Mouse (Mus musculus) embryonic facial prominence, embryonic 14.5 days (tissue): ENCODE measurements around the gene Rufy3. TPM values are rescaled to one million over a fixed set of nuclear protein-coding genes. Genes with fewer than 3 reads are reported as not detected.

Experiments used
- ATAC-seq: fragments of 200-750 bp; cut with Nextera tagmentation; 2 replicates; pipeline ENCODE4 v1.8.0; 2017; ENCODE audit warnings: low read depth, moderate number of reproducible peaks, moderate TSS enrichment
- DNase-seq: peaks from one replicate; pipeline ENCODE4 v3.0.0-alpha.2; 2015; ENCODE audit warnings: low spot score
- H3K27ac ChIP-seq: fragments of 300-500 bp; sonication (generic); replicated peaks from 2 replicates; pipeline ENCODE4 v1.5.1; 2014; ENCODE audit warnings: low read depth, mild to moderate bottlenecking, low read length, moderate library complexity
- H3K27me3 ChIP-seq: fragments of 300-500 bp; sonication (generic); replicated peaks from 2 replicates; pipeline ENCODE4 v1.6.1; 2014; ENCODE audit warnings: low read length; ENCODE audit not compliant: control insufficient read depth, insufficient read depth
- H3K36me3 ChIP-seq: fragments of 300-500 bp; sonication (generic); 2 replicates; pipeline ENCODE4 v1.6.1; 2014; ENCODE audit warnings: low read length, mixed read lengths; ENCODE audit not compliant: control insufficient read depth, insufficient read depth
- H3K4me1 ChIP-seq: fragments of 300-500 bp; sonication (generic); 2 replicates; pipeline ENCODE4 v1.6.1; 2014; ENCODE audit warnings: antibody characterized with exemption, low read length; ENCODE audit not compliant: control insufficient read depth, insufficient read depth
- H3K4me2 ChIP-seq: fragments of 300-500 bp; sonication (generic); 2 replicates; pipeline ENCODE4 v1.6.1; 2014; ENCODE audit warnings: low read depth, mild to moderate bottlenecking, low read length, moderate library complexity, mixed read lengths
- H3K4me3 ChIP-seq: fragments of 300-500 bp; sonication (generic); 2 replicates; pipeline ENCODE4 v1.5.1; 2014; ENCODE audit warnings: low read depth, mild to moderate bottlenecking, low read length
- H3K9ac ChIP-seq: fragments of 300-500 bp; sonication (generic); 2 replicates; pipeline ENCODE4 v1.6.1; 2014; ENCODE audit warnings: low read depth, mild to moderate bottlenecking, low read length, moderate library complexity, mixed read lengths
- H3K9me3 ChIP-seq: fragments of 300-500 bp; sonication (generic); 2 replicates; pipeline ENCODE4 v1.6.1; 2016; ENCODE audit warnings: low read length; ENCODE audit not compliant: control insufficient read depth
- WGBS: fragments of 180-500 bp; shearing (Covaris S2); extraction: QIAGEN DNeasy Blood & Tissue Kit; methylation state at CpG from one replicate; pipeline ENCODE4 v1.1.7; 2014; 5-methylcytosine and 5-hydroxymethylcytosine counted together
- polyA plus RNA-seq: library from polyadenylated mRNA; unstranded; fragments of >200 nt; fragmentation: Nextera tagmentation; extraction: Ambion mirVana; gene quantifications from 2 replicates; pipeline ENCODE4 v1.2.1, GENCODE M21; 2014

The Rufy3 gene
- polyA plus RNA-seq, 1 experiment from 2014 or later = 16.9 TPM

DNA sequence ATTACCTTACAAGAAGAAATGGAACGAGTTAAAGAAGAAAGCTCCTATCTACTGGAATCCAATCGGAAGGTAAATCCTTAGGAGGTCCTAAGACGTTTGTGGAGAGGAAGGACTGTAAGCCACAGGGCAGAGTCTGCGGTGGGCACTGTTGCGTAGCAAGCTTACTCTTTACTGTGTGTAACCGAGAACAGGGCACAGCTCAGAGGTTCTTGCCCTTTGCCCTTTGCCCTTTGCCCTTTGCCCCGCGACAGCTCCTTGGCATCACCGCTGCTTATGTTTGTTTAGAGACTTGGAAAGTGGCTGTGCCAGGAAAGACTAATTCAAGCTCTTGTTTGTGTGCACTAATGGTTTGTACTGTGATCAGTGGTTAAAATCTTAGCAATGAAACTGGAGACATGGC, 67.6 kb downstream of the Rufy3 start:
- no peak overlapping the region for H3K4me2 ChIP-seq
- no peak overlapping the region for H3K4me3 ChIP-seq
- no peak overlapping the region for H3K27ac ChIP-seq
- peaks cover 74% of the 10 kb centered on the region for H3K36me3 ChIP-seq
- 70% methylated on average over 9 of the region's 9 CpGs for WGBS
- H3K4me1 ChIP-seq = no peaks in the 10 kb centered on the region
- ATAC-seq = no peak
- H3K9me3 ChIP-seq = no peaks in the 10 kb centered on the region
- DNase-seq = no peak
- no peaks in the 10 kb centered on the region for H3K27me3 ChIP-seq
- no peak overlapping the region for H3K9ac ChIP-seq

DNA sequence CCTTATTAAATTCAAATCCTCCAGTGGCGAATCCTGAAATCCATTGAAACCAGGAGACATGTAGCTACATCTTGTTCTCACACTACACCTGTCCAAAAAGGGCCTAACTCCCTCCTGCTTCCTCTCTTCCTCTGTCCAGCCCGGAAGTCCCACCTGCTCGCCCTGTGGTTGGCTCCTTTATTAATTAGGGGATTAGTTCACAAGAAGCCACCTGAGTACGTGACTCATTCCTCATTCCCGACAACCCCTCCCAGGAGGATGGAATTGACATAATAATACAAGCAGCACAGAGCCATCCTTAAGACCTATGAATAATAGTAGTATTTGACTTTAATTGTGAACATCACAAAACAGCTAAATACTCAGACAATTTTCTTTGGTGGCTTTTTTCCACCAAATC, 69.2 kb downstream of the Rufy3 start:
- Histone ChIP-seq H3K36me3 (peaks cover 68% of the 10 kb centered on the region), H3K4me3 (no peak overlapping the region), H3K9me3 (no peaks in the 10 kb centered on the region), H3K9ac (no peak overlapping the region), H3K4me1 (no peaks in the 10 kb centered on the region), H3K27me3 (no peaks in the 10 kb centered on the region), H3K4me2 (no peak overlapping the region), H3K27ac (no peak overlapping the region)
- DNase-seq (no peak), ATAC-seq (no peak)
- WGBS = 80% methylated on average over 5 of the region's 5 CpGs

DNA sequence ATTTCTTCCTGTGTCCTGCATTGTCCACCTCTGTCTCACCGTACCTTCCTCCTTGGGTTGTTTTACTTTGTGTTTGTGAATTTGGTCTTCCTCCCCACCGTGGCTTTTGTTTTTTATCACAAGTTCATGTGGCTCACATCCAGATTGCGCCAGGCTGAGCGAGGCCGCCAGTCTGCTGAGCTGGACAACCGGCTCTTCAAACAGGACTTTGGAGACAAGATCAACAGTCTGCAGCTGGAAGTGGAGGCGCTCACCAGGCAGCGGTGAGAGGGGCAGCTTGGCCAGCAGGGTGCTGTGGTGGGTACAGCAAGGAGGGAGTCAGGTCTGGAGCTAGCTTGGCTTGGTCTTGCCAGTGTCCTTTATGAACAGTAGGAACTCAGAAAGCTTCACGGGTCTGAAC, 77.9 kb downstream of the Rufy3 start:
- H3K9me3 ChIP-seq = no peaks in the 10 kb centered on the region
- 84% methylated on average over 9 of the region's 9 CpGs for WGBS
- peaks cover 69% of the 10 kb centered on the region for H3K36me3 ChIP-seq

DNA sequence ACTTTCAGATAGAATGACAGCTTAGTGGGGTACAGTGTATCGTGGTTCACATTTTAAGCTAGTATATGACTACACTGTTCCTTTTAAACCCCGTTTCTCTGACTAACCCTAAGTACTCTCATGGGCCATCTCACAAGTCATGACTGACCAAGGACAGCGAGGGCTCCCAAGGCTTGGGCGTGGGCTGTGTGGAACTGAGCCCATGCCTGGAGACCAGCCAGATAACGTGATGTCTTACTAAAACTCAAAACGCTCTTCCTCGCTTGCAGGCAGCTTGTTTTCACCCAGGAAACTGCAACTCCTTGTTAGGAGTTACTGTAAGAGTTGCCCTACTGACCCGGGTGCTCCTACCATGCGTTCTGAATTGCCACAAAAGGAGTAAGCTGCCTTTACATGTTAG, 78.7 kb downstream of the Rufy3 start:
- WGBS = 86% methylated on average over 9 of the region's 9 CpGs

More for the DNA sequence above, 77.9 kb downstream of the Rufy3 start:
- no peaks in the 10 kb centered on the region for H3K27me3 ChIP-seq
- H3K9ac ChIP-seq = no peak overlapping the region
- H3K4me2 ChIP-seq = no peak overlapping the region
- no peak overlapping the region for H3K27ac ChIP-seq
- H3K4me3 ChIP-seq = no peak overlapping the region
- H3K4me1 ChIP-seq = no peaks in the 10 kb centered on the region
- ATAC-seq = no peak
- DNase-seq = no peak

DNA sequence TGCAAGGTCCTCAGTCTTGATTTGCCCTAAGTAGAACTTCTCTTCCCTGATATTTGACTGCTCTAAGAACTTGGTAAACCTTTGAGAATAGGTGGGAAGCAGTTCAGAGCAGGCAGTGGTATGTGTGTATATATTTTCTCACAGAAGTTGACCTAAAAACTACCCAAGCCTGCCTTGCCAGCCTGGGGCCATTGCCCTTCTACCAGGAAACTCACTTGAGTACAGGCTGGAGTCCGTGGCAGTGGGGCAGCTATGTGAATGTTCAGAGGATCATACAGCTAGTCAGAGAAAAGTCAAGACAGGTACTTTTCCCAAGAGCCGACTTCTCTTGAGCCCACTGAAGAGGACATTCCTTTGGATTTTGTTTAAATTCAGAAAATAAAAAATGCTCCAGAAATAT, 80.1 kb downstream of the Rufy3 start:
- Histone ChIP-seq H3K27me3 (no peaks in the 10 kb centered on the region), H3K9me3 (no peaks in the 10 kb centered on the region), H3K4me1 (no peaks in the 10 kb centered on the region), H3K4me2 (no peak overlapping the region), H3K27ac (no peak overlapping the region), H3K9ac (no peak overlapping the region), H3K36me3 (peaks cover 78% of the 10 kb centered on the region), H3K4me3 (no peak overlapping the region)
- 78% methylated on average over 2 of the region's 2 CpGs for WGBS
- DNase-seq (no peak), ATAC-seq (no peak)

More for the DNA sequence above, 78.7 kb downstream of the Rufy3 start:
- H3K27ac ChIP-seq = no peak overlapping the region
- no peak overlapping the region for H3K4me2 ChIP-seq
- H3K9ac ChIP-seq = no peak overlapping the region
- H3K27me3 ChIP-seq = no peaks in the 10 kb centered on the region
- no peaks in the 10 kb centered on the region for H3K4me1 ChIP-seq
- H3K9me3 ChIP-seq = no peaks in the 10 kb centered on the region
- H3K36me3 ChIP-seq = peaks cover 71% of the 10 kb centered on the region
- ATAC-seq (no peak), DNase-seq (no peak)
- no peak overlapping the region for H3K4me3 ChIP-seq

DNA sequence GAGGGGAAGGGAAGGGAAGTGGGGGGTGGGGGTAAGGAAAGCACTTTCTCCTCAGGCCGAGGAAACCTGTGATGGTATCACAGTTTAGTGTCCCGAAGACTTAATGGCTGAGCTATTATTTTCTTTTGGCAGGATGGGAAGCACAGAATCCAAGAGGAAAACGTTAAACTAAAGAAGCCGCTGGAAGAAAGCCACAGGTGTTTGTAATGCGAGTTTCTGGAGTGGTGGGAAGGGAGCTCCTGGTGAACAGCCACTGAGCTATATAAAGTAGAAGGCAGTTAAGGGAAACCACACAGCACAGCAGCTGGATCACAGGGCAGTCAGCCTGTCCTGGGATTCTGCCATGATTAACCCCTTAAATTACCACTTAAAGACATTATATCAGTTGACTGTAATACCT, 80.6 kb downstream of the Rufy3 start:
- no peaks in the 10 kb centered on the region for H3K27me3 ChIP-seq
- H3K4me3 ChIP-seq = no peak overlapping the region
- H3K4me2 ChIP-seq = no peak overlapping the region
- no peak for DNase-seq
- peaks cover 81% of the 10 kb centered on the region for H3K36me3 ChIP-seq
- H3K9me3 ChIP-seq = no peaks in the 10 kb centered on the region
- no peaks in the 10 kb centered on the region for H3K4me1 ChIP-seq
- H3K27ac ChIP-seq = no peak overlapping the region
- 75% methylated on average over 5 of the region's 5 CpGs for WGBS
- H3K9ac ChIP-seq = no peak overlapping the region
- ATAC-seq = no peak

DNA sequence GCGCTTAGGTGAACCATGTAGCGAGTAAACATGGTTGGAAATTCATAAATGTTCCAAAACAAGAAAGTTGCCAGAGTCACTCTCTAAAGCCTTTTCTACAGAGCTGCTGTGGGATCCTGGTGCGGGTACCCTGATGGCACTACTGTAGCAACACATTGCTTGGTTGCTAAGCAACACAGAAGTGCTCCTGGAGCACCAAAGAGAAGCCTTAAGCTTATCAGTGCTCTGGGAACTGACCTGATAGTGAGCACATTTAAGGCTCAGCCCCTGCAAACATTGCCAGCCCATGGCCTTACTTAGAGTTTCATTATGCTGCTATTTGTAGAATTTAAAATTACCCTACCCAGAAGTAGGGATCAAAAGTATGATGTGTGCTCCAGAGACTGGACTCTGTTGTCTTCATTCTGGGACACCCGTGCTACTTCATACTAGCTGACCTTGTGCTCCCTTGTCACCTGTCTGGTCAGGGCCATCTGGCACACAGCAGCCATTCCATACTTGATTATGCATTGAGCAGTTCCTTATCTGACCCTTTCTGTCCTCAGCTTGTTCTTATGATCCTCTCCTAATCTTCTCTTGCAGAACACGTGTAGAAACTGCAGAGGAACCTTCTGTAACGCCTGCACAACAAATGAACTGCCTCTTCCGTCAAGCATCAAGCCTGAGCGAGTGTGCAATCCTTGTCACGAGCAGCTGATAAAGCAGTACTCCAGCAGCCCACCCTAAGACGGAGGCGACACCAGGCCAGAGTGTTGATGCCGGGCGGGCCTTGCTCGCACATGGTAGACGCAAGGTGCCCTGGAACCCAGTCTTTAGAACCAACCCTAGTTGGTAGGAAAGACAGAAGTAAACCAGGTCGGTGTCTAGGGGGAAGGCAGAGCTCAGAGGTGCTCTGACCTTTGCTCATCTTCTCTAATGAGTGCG, 84.7 kb downstream of the Rufy3 start:
- no peak for DNase-seq
- H3K9ac ChIP-seq = no peak overlapping the region
- ATAC-seq = no peak
- H3K4me1 ChIP-seq = no peaks in the 10 kb centered on the region
- H3K27me3 ChIP-seq = no peaks in the 10 kb centered on the region
- WGBS = 92% methylated on average over 17 of the region's 17 CpGs
- no peak overlapping the region for H3K27ac ChIP-seq
- no peaks in the 10 kb centered on the region for H3K9me3 ChIP-seq
- H3K36me3 ChIP-seq = peaks cover 80% of the 10 kb centered on the region
- no peak overlapping the region for H3K4me2 ChIP-seq
- H3K4me3 ChIP-seq = no peak overlapping the region

DNA sequence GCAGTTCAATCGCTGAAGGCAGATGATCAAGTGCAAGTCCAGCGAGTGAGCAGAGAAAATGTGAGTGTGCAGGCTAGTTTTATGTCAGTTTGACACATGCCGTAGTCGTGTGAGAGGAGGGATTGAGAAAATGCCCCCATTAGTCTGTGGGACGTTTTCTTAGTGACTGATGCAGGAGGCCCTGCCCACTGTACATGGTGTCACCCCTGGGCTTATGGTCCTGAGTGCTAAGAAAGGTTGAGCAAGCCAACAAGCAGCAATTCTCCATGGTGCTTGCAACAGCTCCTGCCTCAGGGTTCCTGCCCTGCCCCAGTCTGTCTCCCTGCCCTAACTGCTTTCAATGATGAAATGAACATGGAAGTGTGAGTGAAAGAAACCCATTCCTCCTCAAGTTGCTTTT, 87.7 kb downstream of the Rufy3 start:
- ATAC-seq = no peak
- Histone ChIP-seq H3K9me3 (no peaks in the 10 kb centered on the region), H3K36me3 (peaks cover 77% of the 10 kb centered on the region), H3K4me2 (no peak overlapping the region), H3K4me3 (no peak overlapping the region), H3K4me1 (no peaks in the 10 kb centered on the region), H3K27me3 (no peaks in the 10 kb centered on the region), H3K9ac (no peak overlapping the region), H3K27ac (no peak overlapping the region)
- 78% methylated on average over 5 of the region's 5 CpGs for whole genome bisulfite sequencing
- no peak for DNase-seq

DNA sequence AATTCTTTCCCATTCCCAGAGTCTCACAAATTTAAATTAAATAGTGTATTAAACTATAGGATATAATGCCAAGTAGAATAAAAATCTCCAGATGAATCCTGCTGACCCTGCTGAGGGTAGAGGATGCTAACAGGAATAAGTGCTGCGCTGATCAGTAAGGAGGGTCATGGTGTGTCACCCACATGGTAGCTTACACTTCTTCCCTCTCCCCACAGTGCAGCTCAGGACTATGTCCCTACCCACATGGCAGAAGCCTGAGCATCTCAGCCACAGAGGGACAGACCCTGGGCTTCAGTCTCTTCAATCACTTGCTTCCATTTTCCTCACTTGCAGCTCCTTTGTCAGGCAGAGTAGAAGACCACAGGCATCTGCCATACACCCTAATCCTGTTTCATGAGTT, 93.0 kb downstream of the Rufy3 start:
- no peak overlapping the region for H3K9ac ChIP-seq
- H3K4me3 ChIP-seq = no peak overlapping the region
- H3K4me2 ChIP-seq = no peak overlapping the region
- H3K27ac ChIP-seq = no peak overlapping the region
- 100% methylated on average over 1 of the region's 1 CpGs for WGBS
- ATAC-seq = no peak
- no peaks in the 10 kb centered on the region for H3K9me3 ChIP-seq
- DNase-seq = no peak
- peaks cover 83% of the 10 kb centered on the region for H3K36me3 ChIP-seq
- H3K27me3 ChIP-seq = no peaks in the 10 kb centered on the region
- no peaks in the 10 kb centered on the region for H3K4me1 ChIP-seq
